Mouse (Mus musculus) heart, embryonic 13.5 days (tissue): ENCODE measurements around the gene Sipa1l3. TPM values are rescaled to one million over a fixed set of nuclear protein-coding genes. Genes with fewer than 3 reads are reported as not detected.

Source experiments
- ATAC-seq: fragments of 200-750 bp; cut with Nextera tagmentation; 2 replicates; pipeline ENCODE4 v1.8.0; 2017; ENCODE audit warnings: moderate TSS enrichment; ENCODE audit not compliant: insufficient number of reproducible peaks, low FRiP score, low TSS enrichment; ENCODE audit errors: extremely low read depth
- H3K27ac ChIP-seq: fragments of 300-500 bp; sonication (generic); replicated peaks from 2 replicates; pipeline ENCODE4 v1.5.1; 2015; ENCODE audit warnings: moderate library complexity, mild to moderate bottlenecking, inconsistent platforms
- H3K27me3 ChIP-seq: fragments of 300-500 bp; sonication (generic); replicated peaks from 2 replicates; pipeline ENCODE4 v1.6.1; 2015; ENCODE audit warnings: mild to moderate bottlenecking, inconsistent platforms
- H3K36me3 ChIP-seq: fragments of 300-500 bp; sonication (generic); 2 replicates; pipeline ENCODE4 v1.6.1; 2015; ENCODE audit warnings: mild to moderate bottlenecking, inconsistent platforms
- H3K4me1 ChIP-seq: fragments of 300-500 bp; sonication (generic); 2 replicates; pipeline ENCODE4 v1.6.1; 2015; ENCODE audit warnings: inconsistent platforms
- H3K4me2 ChIP-seq: fragments of 300-500 bp; sonication (generic); 2 replicates; pipeline ENCODE4 v1.6.1; 2015; ENCODE audit warnings: inconsistent platforms, mild to moderate bottlenecking, moderate library complexity
- H3K4me3 ChIP-seq: fragments of 300-500 bp; sonication (generic); 2 replicates; pipeline ENCODE4 v1.5.1; 2015; ENCODE audit warnings: moderate library complexity, mild to moderate bottlenecking, inconsistent platforms
- H3K9ac ChIP-seq: fragments of 300-500 bp; sonication (generic); 2 replicates; pipeline ENCODE4 v1.6.1; 2015; ENCODE audit warnings: inconsistent platforms, mild to moderate bottlenecking, moderate library complexity
- H3K9me3 ChIP-seq: fragments of 300-500 bp; sonication (generic); 2 replicates; pipeline ENCODE4 v1.6.1; 2016; ENCODE audit warnings: inconsistent platforms
- WGBS: fragments of 180-500 bp; shearing (Covaris S2); methylation state at CpG from one replicate; pipeline ENCODE4 v1.1.7; 2015; ENCODE audit warnings: mixed read lengths; 5-methylcytosine and 5-hydroxymethylcytosine counted together
- polyA plus RNA-seq: library from polyadenylated mRNA; unstranded; fragments of >200 nt; fragmentation: Nextera tagmentation; extraction: Ambion mirVana; gene quantifications from 2 replicates; pipeline ENCODE4 v1.2.1, GENCODE M21; 2015

Sipa1l3 gene
- polyA plus RNA-seq, 1 experiment from 2014 or later, result 4.1 TPM

- Histone ChIP-seq H3K27ac (no peak overlapping the region), H3K4me2 (no peak overlapping the region), H3K27me3 (no peaks in the 10 kb centered on the region), H3K4me1 (peaks cover 49% of the 10 kb centered on the region), H3K36me3 (no peaks in the 10 kb centered on the region), H3K9me3 (no peaks in the 10 kb centered on the region), H3K4me3 (no peak overlapping the region), H3K9ac (no peak overlapping the region)
- no peak for ATAC-seq
- WGBS, result 77% methylated on average over 4 of the region's 4 CpGs
These were observed 248.0 kb downstream of the Sipa1l3 start for GRCm38 (mm10) chr7:29270445-29270844.

Other genes starting within 250 kb of the Sipa1l3 start
- gene Spint2, start 236.7 kb downstream of the Sipa1l3 start, polyA plus RNA-seq, result 111 and 116 TPM in 2 replicates
- gene Ppp1r14a, start 229.3 kb downstream of the Sipa1l3 start, polyA plus RNA-seq, result 13.3 and 14.9 TPM in 2 replicates
- gene Dpf1, start 214.7 kb downstream of the Sipa1l3 start, polyA plus RNA-seq, result 2.0 and 3.7 TPM in 2 replicates
- not detected in 2 replicates for gene Catsperg2, start 208.4 kb upstream of the Sipa1l3 start, polyA plus RNA-seq
- gene Zfp84, start 249.9 kb upstream of the Sipa1l3 start, polyA plus RNA-seq, result 7.2 and 7.3 TPM in 2 replicates